Mouse (Mus musculus) adrenal gland, postnatal 36 days (tissue): ENCODE data around the gene Gm20897. TPM values are rescaled to one million over a fixed set of nuclear protein-coding genes. Genes with fewer than 3 reads are reported as not detected.
"Not testable (repeated sequence)": the region's sequence is repeated elsewhere in the genome, so short reads cannot be mapped to it uniquely, and the experiment has no call there.

Experiments used
- DNase-seq, 2 experiments: peaks; one replicate each; pipeline ENCODE4 v3.0.0; 2021; ENCODE audit warnings: mixed read lengths in 1 of 2
- long read RNA-seq, 2 experiments: library from polyadenylated mRNA; stranded (forward); transcript quantifications; one replicate each; pipeline ENCODE4 v2.0.0; 2021; ENCODE audit warnings: borderline sequencing depth in 2 of 2
- total RNA-seq, 2 experiments: library from RNA; stranded (reverse); gene quantifications; 2 replicates each; pipeline ENCODE4 v1.2.3; 2021

The Gm20897 gene
- total RNA-seq: not detected
- long read RNA-seq, experiment 1: 0 reads
- long read RNA-seq, experiment 2: 0 reads

GRCm38 (mm10) chrY:38502138-38502537, at the start of gene Gm20897:
Gm20897 (minus strand) TSS chrY:38502238.
- DNase-seq: not testable (repeated sequence)

Other genes with a start within 250 kb of the Gm20897 start
- gene Gm21732, start 73.5 kb upstream of the Gm20897 start, total RNA-seq: not detected